24 mouse cellular contexts compared by ENCODE assay signal in the genomic region with DNA sequence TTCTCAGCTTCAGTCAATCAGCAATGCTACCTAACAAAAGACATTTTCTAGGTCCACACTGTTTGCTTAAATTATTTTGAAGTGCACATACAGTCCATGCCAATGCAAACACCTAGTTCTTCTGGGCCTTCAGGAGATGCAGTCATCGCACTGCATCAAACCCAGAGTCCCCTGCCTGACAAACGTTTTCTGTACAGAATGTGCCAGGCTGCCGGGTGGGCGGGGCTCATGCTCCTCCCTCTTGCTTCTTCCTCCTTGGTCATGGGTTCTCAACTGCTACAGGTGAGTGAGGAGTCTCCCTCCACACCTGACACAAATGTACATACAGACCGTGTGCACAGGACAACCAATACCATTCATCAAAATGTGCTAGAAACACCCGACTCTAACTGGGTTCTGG. TPM values are rescaled to one million over a fixed set of nuclear protein-coding genes. Genes with fewer than 3 reads are reported as not detected.
DNase-seq lines count a peak whose midpoint lies in the region; TF ChIP-seq lines count a peak whose summit lies in the region.
"Had no signal": no experiment of that assay in that cellular context is flagged by ENCODE, and none has a peak within 500 bp of the region (broad histone marks: within the 10 kb centered on the region; RNA-seq: fewer than 3 reads in every experiment).

No protein-coding gene starts in this region.

- H3K27ac ChIP-seq in left cerebral cortex, adult 2 months: peak overlapping the region; percentile 66
- H3K27ac ChIP-seq: forebrain, embryonic 10.5 days; limb, embryonic 13.5 days; liver, embryonic 13.5 days had no signal

- DNase-seq in heart, adult 11 months: peak; percentile 90
- DNase-seq in heart, postnatal 36 days: no peak
- DNase-seq in left cerebral cortex, adult 2 months (ENCODE audit: extremely low spot score in 1 of 2, low spot score in 2 of 2): no peak
- no peak for DNase-seq in left cerebral cortex, postnatal 10 days (ENCODE audit: extremely low spot score in 1 of 2, low spot score in 2 of 2)
- DNase-seq in lung, adult 18-20 months: peak; percentile 41 to 77
- DNase-seq in lung, postnatal 36 days: peak; percentile 67
- no peak for DNase-seq in right cerebral cortex, postnatal 10 days (ENCODE audit: low spot score in 2 of 2)
- no peak for DNase-seq in frontal cortex, postnatal 36 days (ENCODE audit: low spot score in 2 of 2)
- DNase-seq: adrenal gland, adult 8-10 months; cerebellum, adult 11-12 months; forebrain, postnatal 0 days; gastrocnemius, postnatal 36 days; kidney, adult 8-10 months; kidney, postnatal 10 days; layer of hippocampus, postnatal 36 days; liver, embryonic 13.5 days; thymus, postnatal 36 days had no signal

- intact Hi-C loops in heart, postnatal 36 days (cut with DNase I): loop anchor here (5.0 to 10.0 kb wide), 3 partner anchors 108 to 223 kb away; partner anchors contain the start of gene AI413582
- intact Hi-C loops in left cerebral cortex, adult 2 months (cut with DNase I): loop anchor here (5.0 kb wide), 3 partner anchors 123 to 223 kb away; partner anchors contain the start of genes RPS10-NUDT3 and Rps10
- intact Hi-C loops in left cerebral cortex, postnatal 10 days (cut with DNase I): loop anchor here (5.0 kb wide), 1 partner anchor 228 kb away; no protein-coding TSS in a partner anchor

- H3K4me3 ChIP-seq in left cerebral cortex, adult 2 months: no peak overlapping the region
- H3K4me3 ChIP-seq: forebrain, embryonic 10.5 days; limb, embryonic 13.5 days; liver, embryonic 13.5 days; megakaryocyte, embryonic 14.5 days had no signal

- TF ChIP-seq CTCF in left cerebral cortex, adult 2 months (IDR thresholded peaks at IDR 0.05): no peak

RNA-seq across cellular contexts. Expression of gene Spdef, which starts 31.4 kb away (rescaled TPM):
- not detected for total RNA-seq in heart, postnatal 36 days (2021)
- under 1 TPM in 1 of 2 experiments, not detected in 1; 0.48 TPM for total RNA-seq in left cerebral cortex, adult 2 months (2021)
- 1 to 10 TPM; 1.3 to 2.0 TPM for total RNA-seq in left cerebral cortex, postnatal 10 days (2021)
- total RNA-seq: gastrocnemius, postnatal 36 days; heart, adult 8-10 months; heart, postnatal 25 days; layer of hippocampus, adult 18-20 months; monocyte, adult 5-6 weeks had no signal

Comparison
In these comparisons a context has a peak if more than half of its experiments do, and no peak if none do; other contexts are left out.
1. DNase-seq: peak in heart, adult 11 months (single experiment), lung, adult 18-20 months (2 of 2) and lung, postnatal 36 days (single experiment); none in heart, postnatal 36 days (0 of 2), left cerebral cortex, adult 2 months (0 of 2), left cerebral cortex, postnatal 10 days (0 of 2), right cerebral cortex, postnatal 10 days (0 of 2) and frontal cortex, postnatal 36 days (0 of 2).